Mouse (Mus musculus): ENCODE data around the gene Ngf. TPM values are rescaled to one million over a fixed set of nuclear protein-coding genes. Genes with fewer than 3 reads are reported as not detected.

The Ngf gene
- polyA plus RNA-seq, 1 experiment = not detected

- H3K36me3 ChIP-seq (replicated peaks; ENCODE audit: low read length) = no peaks in the 10 kb centered on the region
- no peaks in the 10 kb centered on the region for H3K4me1 ChIP-seq
- no peaks in the 10 kb centered on the region for H3K9me3 ChIP-seq
- TF ChIP-seq FLI1 (IDR thresholded peaks at IDR 0.05; ENCODE audit: low read length) = no peak
- no peak for TF ChIP-seq GATA1 (IDR thresholded peaks at IDR 0.05; ENCODE audit: borderline replicate concordance, low read length)
- no peak overlapping the region for H3K4me3 ChIP-seq (replicated peaks)
- H3K27me3 ChIP-seq (replicated peaks) = no peaks in the 10 kb centered on the region
These were observed 35.4 kb downstream of the Ngf start for GRCm38 (mm10) chr3:102505129-102505528.

DNA sequence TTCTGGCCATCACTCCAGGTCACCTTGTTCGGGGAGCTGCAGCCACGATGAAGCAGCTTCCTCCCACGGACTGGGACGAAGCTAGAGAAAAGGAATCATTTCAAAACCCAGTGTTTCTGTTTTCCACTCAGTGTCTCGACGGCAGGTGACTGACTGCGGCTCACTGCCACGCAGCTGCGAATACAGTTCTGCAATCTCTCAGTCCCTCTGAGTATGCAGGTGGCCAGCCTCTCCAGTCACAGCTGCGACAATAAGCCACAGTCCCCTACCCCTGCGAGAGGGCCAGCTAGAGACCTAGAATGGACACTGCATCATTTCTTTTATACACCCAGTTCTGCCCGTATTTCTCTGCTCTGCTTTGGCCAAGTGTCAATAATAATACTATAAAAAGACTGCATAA, 36.3 kb downstream of the Ngf start:
- H3K36me3 ChIP-seq (replicated peaks; ENCODE audit: low read length) = no peaks in the 10 kb centered on the region
- no peaks in the 10 kb centered on the region for H3K27me3 ChIP-seq (replicated peaks)
- H3K4me1 ChIP-seq = no peaks in the 10 kb centered on the region
- TF ChIP-seq FLI1 (IDR thresholded peaks at IDR 0.05; ENCODE audit: low read length) = no peak
- TF ChIP-seq GATA1 (IDR thresholded peaks at IDR 0.05; ENCODE audit: borderline replicate concordance, low read length) = no peak
- no peak overlapping the region for H3K4me3 ChIP-seq (replicated peaks)
- no peaks in the 10 kb centered on the region for H3K9me3 ChIP-seq

- no peak for TF ChIP-seq FLI1 (IDR thresholded peaks at IDR 0.05; ENCODE audit: low read length)
- no peak for TF ChIP-seq GATA1 (IDR thresholded peaks at IDR 0.05; ENCODE audit: borderline replicate concordance, low read length)
- H3K9me3 ChIP-seq = peaks cover 5% of the 10 kb centered on the region
- no peaks in the 10 kb centered on the region for H3K4me1 ChIP-seq
- H3K4me3 ChIP-seq (replicated peaks) = no peak overlapping the region
- H3K27me3 ChIP-seq (replicated peaks) = no peaks in the 10 kb centered on the region
- H3K36me3 ChIP-seq (replicated peaks; ENCODE audit: low read length) = no peaks in the 10 kb centered on the region
These were observed 38.0 kb downstream of the Ngf start for GRCm38 (mm10) chr3:102507666-102508260.

GRCm38 (mm10) chr3:102508455-102508854, 38.7 kb downstream of the Ngf start:
- Histone ChIP-seq H3K9me3 (peaks cover 8% of the 10 kb centered on the region), H3K36me3 (replicated peaks; ENCODE audit: low read length) (no peaks in the 10 kb centered on the region), H3K27me3 (replicated peaks) (no peaks in the 10 kb centered on the region), H3K4me3 (replicated peaks) (no peak overlapping the region), H3K4me1 (no peaks in the 10 kb centered on the region)
- TF ChIP-seq GATA1 (IDR thresholded peaks at IDR 0.05; ENCODE audit: borderline replicate concordance, low read length) (no peak), FLI1 (IDR thresholded peaks at IDR 0.05; ENCODE audit: low read length) (no peak)

GRCm38 (mm10) chr3:102509601-102510000, 39.9 kb downstream of the Ngf start:
- no peaks in the 10 kb centered on the region for H3K27me3 ChIP-seq (replicated peaks)
- no peak overlapping the region for H3K4me3 ChIP-seq (replicated peaks)
- TF ChIP-seq FLI1 (IDR thresholded peaks at IDR 0.05; ENCODE audit: low read length) = no peak
- TF ChIP-seq GATA1 (IDR thresholded peaks at IDR 0.05; ENCODE audit: borderline replicate concordance, low read length) = no peak
- H3K9me3 ChIP-seq = peaks cover 13% of the 10 kb centered on the region
- H3K36me3 ChIP-seq (replicated peaks; ENCODE audit: low read length) = no peaks in the 10 kb centered on the region
- H3K4me1 ChIP-seq = no peaks in the 10 kb centered on the region

DNA sequence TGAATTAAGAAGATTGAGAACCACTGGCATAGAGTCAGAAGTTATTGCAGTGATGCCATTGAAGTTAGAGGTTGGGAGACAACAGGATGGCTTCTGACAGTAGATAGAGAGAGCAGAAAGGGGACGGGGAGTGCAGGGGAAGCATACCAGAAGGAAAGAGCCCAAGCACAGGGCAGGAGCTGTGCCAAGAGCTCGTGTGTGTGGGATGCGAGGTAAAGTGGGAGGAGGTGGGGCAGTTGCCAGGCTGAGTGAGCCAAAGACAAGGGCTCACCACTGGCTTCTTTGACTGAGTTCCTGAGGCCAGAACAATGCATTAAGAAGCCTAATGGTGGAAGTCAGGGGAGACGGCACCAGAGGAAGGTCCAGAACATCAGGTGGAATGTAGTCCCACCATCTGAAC, 47.2 kb downstream of the Ngf start:
- H3K4me1 ChIP-seq = no peaks in the 10 kb centered on the region
- no peaks in the 10 kb centered on the region for H3K27me3 ChIP-seq (replicated peaks)
- TF ChIP-seq GATA1 (IDR thresholded peaks at IDR 0.05; ENCODE audit: borderline replicate concordance, low read length) = no peak
- TF ChIP-seq FLI1 (IDR thresholded peaks at IDR 0.05; ENCODE audit: low read length) = no peak
- peaks cover 13% of the 10 kb centered on the region for H3K9me3 ChIP-seq
- H3K4me3 ChIP-seq (replicated peaks) = no peak overlapping the region
- H3K36me3 ChIP-seq (replicated peaks; ENCODE audit: low read length) = no peaks in the 10 kb centered on the region

GRCm38 (mm10) chr3:102521061-102521460, 51.3 kb downstream of the Ngf start:
- Histone ChIP-seq H3K4me3 (replicated peaks) (no peak overlapping the region), H3K27me3 (replicated peaks) (no peaks in the 10 kb centered on the region), H3K36me3 (replicated peaks; ENCODE audit: low read length) (no peaks in the 10 kb centered on the region), H3K9me3 (peaks cover 5% of the 10 kb centered on the region; the same call in 1 of the 2 replicates), H3K4me1 (no peaks in the 10 kb centered on the region)
- TF ChIP-seq FLI1 (IDR thresholded peaks at IDR 0.05; ENCODE audit: low read length) (no peak), GATA1 (IDR thresholded peaks at IDR 0.05; ENCODE audit: borderline replicate concordance, low read length) (no peak)

DNA sequence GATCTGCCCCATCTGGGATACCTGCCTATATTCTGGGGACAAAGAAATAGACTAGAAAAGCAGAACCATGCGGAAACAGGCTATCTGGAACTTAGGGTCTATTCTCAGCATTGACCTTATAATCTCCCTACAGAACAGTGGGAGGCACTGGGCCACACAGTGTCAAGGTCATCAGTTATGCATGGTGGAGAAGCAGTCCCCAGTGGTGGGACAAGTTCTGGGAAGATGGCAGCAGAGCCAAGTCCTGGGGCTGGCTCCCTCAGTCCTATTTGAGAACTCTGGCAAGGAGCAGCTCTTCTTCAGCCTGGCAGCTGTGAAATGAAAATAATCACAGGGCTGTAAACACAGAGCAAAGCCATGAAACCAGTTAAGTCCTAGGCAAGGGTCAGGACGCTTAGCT, 54.0 kb downstream of the Ngf start:
- no peak for TF ChIP-seq FLI1 (IDR thresholded peaks at IDR 0.05; ENCODE audit: low read length)
- no peak for TF ChIP-seq GATA1 (IDR thresholded peaks at IDR 0.05; ENCODE audit: borderline replicate concordance, low read length)
- H3K36me3 ChIP-seq (replicated peaks; ENCODE audit: low read length) = no peaks in the 10 kb centered on the region
- peaks cover 3% of the 10 kb centered on the region; the same call in 1 of the 2 replicates for H3K9me3 ChIP-seq
- H3K27me3 ChIP-seq (replicated peaks) = no peaks in the 10 kb centered on the region
- no peak overlapping the region for H3K4me3 ChIP-seq (replicated peaks)
- no peaks in the 10 kb centered on the region for H3K4me1 ChIP-seq

DNA sequence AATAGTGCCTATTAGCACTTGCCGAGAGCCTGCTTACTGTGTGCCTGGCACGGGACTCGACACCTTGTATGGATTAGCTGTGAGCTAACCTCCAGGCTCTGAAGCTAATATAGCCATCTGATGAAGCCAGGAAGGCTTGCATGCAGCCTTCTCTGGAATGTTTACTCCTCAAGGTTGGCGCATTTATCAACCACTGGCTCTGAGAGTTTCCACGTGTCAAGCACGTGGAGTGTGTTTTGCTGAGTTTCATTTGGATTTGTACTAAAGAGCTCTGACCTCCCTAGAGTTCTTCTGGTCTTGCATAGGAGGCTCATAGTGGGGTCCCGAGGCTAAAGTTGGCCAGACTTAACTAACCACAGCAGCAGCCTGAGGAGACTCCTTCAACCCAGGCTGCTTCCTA, 55.2 kb downstream of the Ngf start:
- H3K9me3 ChIP-seq = peaks cover 3% of the 10 kb centered on the region; the same call in 1 of the 2 replicates

DNA sequence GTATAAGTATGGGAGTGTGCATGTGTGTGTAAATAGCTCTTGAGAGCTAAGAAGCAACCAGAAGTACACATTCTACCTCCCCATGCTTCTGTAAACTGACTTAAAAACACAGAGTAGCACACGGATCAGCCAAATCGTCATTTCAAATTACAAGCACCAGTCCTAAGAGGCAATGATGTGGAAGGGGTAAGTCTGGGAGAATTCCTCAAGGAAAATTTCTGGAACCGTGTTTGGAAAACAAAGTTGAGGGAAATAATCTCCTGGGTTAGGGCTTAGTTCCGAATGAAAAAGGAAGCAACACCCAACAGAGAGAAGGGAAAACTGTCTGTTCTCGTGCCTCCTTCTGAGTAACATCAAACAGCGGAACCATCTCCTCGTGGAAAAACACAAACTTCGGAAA, 56.1 kb downstream of the Ngf start:
- Histone ChIP-seq H3K4me3 (replicated peaks) (no peak overlapping the region), H3K36me3 (replicated peaks; ENCODE audit: low read length) (no peaks in the 10 kb centered on the region), H3K4me1 (no peaks in the 10 kb centered on the region), H3K9me3 (peaks cover 3% of the 10 kb centered on the region; the same call in 1 of the 2 replicates), H3K27me3 (replicated peaks) (no peaks in the 10 kb centered on the region)
- TF ChIP-seq GATA1 (IDR thresholded peaks at IDR 0.05; ENCODE audit: borderline replicate concordance, low read length) = no peak
- TF ChIP-seq FLI1 (IDR thresholded peaks at IDR 0.05; ENCODE audit: low read length) = no peak

More for the DNA sequence above, 55.2 kb downstream of the Ngf start:
- Histone ChIP-seq H3K27me3 (replicated peaks) (no peaks in the 10 kb centered on the region), H3K4me1 (no peaks in the 10 kb centered on the region), H3K36me3 (replicated peaks; ENCODE audit: low read length) (no peaks in the 10 kb centered on the region), H3K4me3 (replicated peaks) (no peak overlapping the region)
- TF ChIP-seq FLI1 (IDR thresholded peaks at IDR 0.05; ENCODE audit: low read length) = no peak
- no peak for TF ChIP-seq GATA1 (IDR thresholded peaks at IDR 0.05; ENCODE audit: borderline replicate concordance, low read length)

Measured in megakaryocyte, embryonic 14.5 days (primary cell).